Mouse (Mus musculus): Measurements from ENCODE around the gene Mid2. TPM values are rescaled to one million over a fixed set of nuclear protein-coding genes. Genes with fewer than 3 reads are reported as not detected.
A peak's percentile ranks its signal among the peaks of the same experiment; 100 is the strongest.

The Mid2 gene
- polyA plus RNA-seq, 1 experiment from 2014 or later, result 4.5 TPM

- Histone ChIP-seq H3K4me3 (ENCODE audit: low read depth, low read length) (no peak overlapping the region), H3K36me3 (ENCODE audit: control insufficient read depth, insufficient read depth, low read length) (no peaks in the 10 kb centered on the region), H3K27ac (replicated peaks) (no peak overlapping the region), H3K9ac (ENCODE audit: low read length) (no peak overlapping the region), H3K9me3 (ENCODE audit: control insufficient read depth, low read length) (no peaks in the 10 kb centered on the region), H3K4me2 (replicated peaks; ENCODE audit: low read depth) (no peak overlapping the region), H3K4me1 (replicated peaks; ENCODE audit: control insufficient read depth, insufficient read depth) (no peaks in the 10 kb centered on the region), H3K27me3 (ENCODE audit: control insufficient read depth, insufficient read depth, low read length) (no peaks in the 10 kb centered on the region)
- no peak for DNase-seq (ENCODE audit: low spot score)
- WGBS, result 44% methylated on average over 4 of the region's 4 CpGs
- no peak for ATAC-seq (ENCODE audit: low FRiP score, low TSS enrichment)
- TF ChIP-seq EP300 (optimal IDR thresholded peaks at IDR 0.05) (no peak), CTCF (IDR thresholded peaks at IDR 0.05; ENCODE audit: low read depth) (peak; percentile 55)
Measured at GRCm38 (mm10) chrX:140722400-140722799, 58.0 kb downstream of the Mid2 start.

GRCm38 (mm10) chrX:140738986-140739385 lies 74.6 kb downstream of the Mid2 start:
- Histone ChIP-seq H3K27ac (replicated peaks) (no peak overlapping the region), H3K9me3 (ENCODE audit: control insufficient read depth, low read length) (no peaks in the 10 kb centered on the region), H3K27me3 (ENCODE audit: control insufficient read depth, insufficient read depth, low read length) (no peaks in the 10 kb centered on the region), H3K4me1 (replicated peaks; ENCODE audit: control insufficient read depth, insufficient read depth) (no peaks in the 10 kb centered on the region), H3K4me2 (replicated peaks; ENCODE audit: low read depth) (no peak overlapping the region), H3K4me3 (ENCODE audit: low read depth, low read length) (no peak overlapping the region), H3K36me3 (ENCODE audit: control insufficient read depth, insufficient read depth, low read length) (no peaks in the 10 kb centered on the region), H3K9ac (ENCODE audit: low read length) (no peak overlapping the region)
- TF ChIP-seq EP300 (optimal IDR thresholded peaks at IDR 0.05) (no peak), CTCF (IDR thresholded peaks at IDR 0.05; ENCODE audit: low read depth) (no peak)
- no peak for ATAC-seq (ENCODE audit: low FRiP score, low TSS enrichment)
- no peak for DNase-seq (ENCODE audit: low spot score)

- ATAC-seq (ENCODE audit: low FRiP score, low TSS enrichment), result no peak
- no peak overlapping the region for H3K9ac ChIP-seq (ENCODE audit: low read length)
- 41% methylated on average over 5 of the region's 5 CpGs for WGBS
- H3K4me3 ChIP-seq (ENCODE audit: low read depth, low read length), result no peak overlapping the region
- no peaks in the 10 kb centered on the region for H3K4me1 ChIP-seq (replicated peaks; ENCODE audit: control insufficient read depth, insufficient read depth)
- no peak overlapping the region for H3K27ac ChIP-seq (replicated peaks)
- H3K27me3 ChIP-seq (ENCODE audit: control insufficient read depth, insufficient read depth, low read length), result no peaks in the 10 kb centered on the region
- TF ChIP-seq EP300 (optimal IDR thresholded peaks at IDR 0.05) (no peak), CTCF (IDR thresholded peaks at IDR 0.05; ENCODE audit: low read depth) (no peak)
- H3K4me2 ChIP-seq (replicated peaks; ENCODE audit: low read depth), result no peak overlapping the region
- no peaks in the 10 kb centered on the region for H3K36me3 ChIP-seq (ENCODE audit: control insufficient read depth, insufficient read depth, low read length)
- DNase-seq (ENCODE audit: low spot score), result no peak
- H3K9me3 ChIP-seq (ENCODE audit: control insufficient read depth, low read length), result no peaks in the 10 kb centered on the region
Measured at GRCm38 (mm10) chrX:140743213-140743612, 78.8 kb downstream of the Mid2 start.

- TF ChIP-seq CTCF (IDR thresholded peaks at IDR 0.05; ENCODE audit: low read depth), result no peak
- TF ChIP-seq EP300 (optimal IDR thresholded peaks at IDR 0.05), result no peak
- 28% methylated on average over 1 of the region's 1 CpGs for WGBS
- Histone ChIP-seq H3K27ac (replicated peaks) (no peak overlapping the region), H3K27me3 (ENCODE audit: control insufficient read depth, insufficient read depth, low read length) (no peaks in the 10 kb centered on the region), H3K4me2 (replicated peaks; ENCODE audit: low read depth) (no peak overlapping the region), H3K4me1 (replicated peaks; ENCODE audit: control insufficient read depth, insufficient read depth) (no peaks in the 10 kb centered on the region), H3K9ac (ENCODE audit: low read length) (no peak overlapping the region), H3K4me3 (ENCODE audit: low read depth, low read length) (no peak overlapping the region), H3K36me3 (ENCODE audit: control insufficient read depth, insufficient read depth, low read length) (no peaks in the 10 kb centered on the region), H3K9me3 (ENCODE audit: control insufficient read depth, low read length) (no peaks in the 10 kb centered on the region)
- ATAC-seq (ENCODE audit: low FRiP score, low TSS enrichment), result no peak
- no peak for DNase-seq (ENCODE audit: low spot score)
Measured at GRCm38 (mm10) chrX:140769794-140770193, 105.4 kb downstream of the Mid2 start.

GRCm38 (mm10) chrX:140805340-140805739 lies 140.9 kb downstream of the Mid2 start:
- TF ChIP-seq CTCF (IDR thresholded peaks at IDR 0.05; ENCODE audit: low read depth) (no peak), EP300 (optimal IDR thresholded peaks at IDR 0.05) (no peak)
- no peak overlapping the region for H3K9ac ChIP-seq (ENCODE audit: low read length)
- ATAC-seq (ENCODE audit: low FRiP score, low TSS enrichment) (peak; percentile 95), DNase-seq (ENCODE audit: low spot score) (peak; percentile 64)
- H3K9me3 ChIP-seq (ENCODE audit: control insufficient read depth, low read length), result no peaks in the 10 kb centered on the region
- WGBS, result 75% methylated on average over 2 of the region's 2 CpGs
- no peaks in the 10 kb centered on the region for H3K4me1 ChIP-seq (replicated peaks; ENCODE audit: control insufficient read depth, insufficient read depth)
- H3K4me2 ChIP-seq (replicated peaks; ENCODE audit: low read depth), result no peak overlapping the region
- H3K27me3 ChIP-seq (ENCODE audit: control insufficient read depth, insufficient read depth, low read length), result no peaks in the 10 kb centered on the region
- no peak overlapping the region for H3K27ac ChIP-seq (replicated peaks)
- no peaks in the 10 kb centered on the region for H3K36me3 ChIP-seq (ENCODE audit: control insufficient read depth, insufficient read depth, low read length)
- no peak overlapping the region for H3K4me3 ChIP-seq (ENCODE audit: low read depth, low read length)

GRCm38 (mm10) chrX:140813312-140814006 lies 149.1 kb downstream of the Mid2 start, which contains the start of gene Tex13b:
TSS of gene Tex13b (minus strand) at chrX:140813433.
- no peak within 1 kb of the TSS for H3K27ac ChIP-seq (replicated peaks)
- H3K27me3 ChIP-seq (ENCODE audit: control insufficient read depth, insufficient read depth, low read length), result no peaks in the 10 kb centered on the region
- no peaks in the 10 kb centered on the region for H3K9me3 ChIP-seq (ENCODE audit: control insufficient read depth, low read length)
- H3K4me1 ChIP-seq (replicated peaks; ENCODE audit: control insufficient read depth, insufficient read depth), result no peaks in the 10 kb centered on the region
- no peak for TF ChIP-seq CTCF (IDR thresholded peaks at IDR 0.05; ENCODE audit: low read depth)
- no peak for TF ChIP-seq EP300 (optimal IDR thresholded peaks at IDR 0.05)
- H3K4me3 ChIP-seq (ENCODE audit: low read depth, low read length), result no peak within 1 kb of the TSS
- H3K4me2 ChIP-seq (replicated peaks; ENCODE audit: low read depth), result no peak within 1 kb of the TSS
- no peak within 1 kb of the TSS for H3K9ac ChIP-seq (ENCODE audit: low read length)
- ATAC-seq (ENCODE audit: low FRiP score, low TSS enrichment) (no peak), DNase-seq (ENCODE audit: low spot score) (no peak)
- no peaks in the 10 kb centered on the region for H3K36me3 ChIP-seq (ENCODE audit: control insufficient read depth, insufficient read depth, low read length)
- 92% methylated on average over 22 of the region's 22 CpGs for WGBS

Other genes starting within 250 kb of the Mid2 start
- 18.2 and 18.3 TPM in 2 replicates for gene Prps1, start 208.0 kb upstream of the Mid2 start, polyA plus RNA-seq (2015; fragmentation: Nextera tagmentation; extraction: Ambion mirVana)
- gene Tsc22d3, start 63.9 kb upstream of the Mid2 start, polyA plus RNA-seq (2015; fragmentation: Nextera tagmentation; extraction: Ambion mirVana), result 69.7 and 77.3 TPM in 2 replicates
- gene Tex13b, start 148.8 kb downstream of the Mid2 start, polyA plus RNA-seq (2015; fragmentation: Nextera tagmentation; extraction: Ambion mirVana), result 0.10 TPM in 1 of 2 replicates, not detected in the other
- gene Vsig1, start 243.0 kb downstream of the Mid2 start, polyA plus RNA-seq (2015; fragmentation: Nextera tagmentation; extraction: Ambion mirVana), result 119 and 131 TPM in 2 replicates

Measured in stomach, postnatal 0 days (tissue).